Mouse (Mus musculus): Measurements from ENCODE around the gene 4930548H24Rik.

- TF ChIP-seq MAFK (IDR thresholded peaks at IDR 0.05; ENCODE audit: insufficient read depth, low read depth, low read length) (no peak), HCFC1 (IDR thresholded peaks at IDR 0.05; ENCODE audit: borderline replicate concordance, insufficient read depth, low read length) (no peak)
Measured at GRCm38 (mm10) chr5:31504843-31505242, 19.3 kb downstream of the 4930548H24Rik start.
